Mouse (Mus musculus) heart, postnatal 0 days (tissue): Measurements from ENCODE around the gene Flnb. TPM values are rescaled to one million over a fixed set of nuclear protein-coding genes. Genes with fewer than 3 reads are reported as not detected.

Experiments
- ATAC-seq: fragments of 200-750 bp; cut with Nextera tagmentation; 2 replicates; pipeline ENCODE4 v1.8.0; 2017; ENCODE audit warnings: low read depth, moderate number of reproducible peaks, moderate library complexity; ENCODE audit not compliant: insufficient read depth
- DNase-seq: peaks from one replicate; pipeline ENCODE4 v3.0.0-alpha.2; 2016; ENCODE audit warnings: low spot score
- H3K27ac ChIP-seq: fragments of 300-500 bp; sonication (generic); 2 replicates; pipeline ENCODE4 v1.5.1; 2014; ENCODE audit warnings: low read depth, mild to moderate bottlenecking
- H3K27me3 ChIP-seq: fragments of 300-500 bp; sonication (generic); 2 replicates; pipeline ENCODE4 v1.6.1; 2014; ENCODE audit warnings: low read length, mixed read lengths; ENCODE audit not compliant: control insufficient read depth, insufficient read depth
- H3K36me3 ChIP-seq: fragments of 300-500 bp; sonication (generic); replicated peaks from 2 replicates; pipeline ENCODE4 v1.6.1; 2014; ENCODE audit warnings: low read length, mixed read lengths; ENCODE audit not compliant: control insufficient read depth, insufficient read depth
- H3K4me1 ChIP-seq: fragments of 300-500 bp; sonication (generic); 2 replicates; pipeline ENCODE4 v1.6.1; 2014; ENCODE audit warnings: antibody characterized with exemption; ENCODE audit not compliant: control insufficient read depth, insufficient read depth
- H3K4me2 ChIP-seq: fragments of 300-500 bp; sonication (generic); 2 replicates; pipeline ENCODE4 v1.6.1; 2014; ENCODE audit warnings: low read depth, mild to moderate bottlenecking, low read length, moderate library complexity
- H3K4me3 ChIP-seq: fragments of 300-500 bp; sonication (generic); 2 replicates; pipeline ENCODE4 v1.5.1; 2014; ENCODE audit warnings: low read depth, low read length
- H3K9ac ChIP-seq: fragments of 300-500 bp; sonication (generic); replicated peaks from 2 replicates; pipeline ENCODE4 v1.6.1; 2014; ENCODE audit warnings: low read depth, low read length, mixed read lengths
- H3K9me3 ChIP-seq: fragments of 300-500 bp; sonication (generic); replicated peaks from 2 replicates; pipeline ENCODE4 v1.6.1; 2016; ENCODE audit warnings: low read length; ENCODE audit not compliant: control insufficient read depth
- CTCF ChIP-seq: IDR thresholded peaks from 2 replicates; pipeline ENCODE4 v1.5.1; 2016; ENCODE audit warnings: antibody characterized with exemption, control low read depth, low read depth
- EP300 ChIP-seq: IDR thresholded peaks from 2 replicates; pipeline ENCODE4 v1.6.1; 2016; ENCODE audit warnings: antibody characterized with exemption, low read depth
- WGBS: fragments of 180-500 bp; shearing (Covaris S2); extraction: QIAGEN DNeasy Blood & Tissue Kit; methylation state at CpG from one replicate; pipeline ENCODE4 v1.1.7; 2014; 5-methylcytosine and 5-hydroxymethylcytosine counted together
- polyA plus RNA-seq: library from polyadenylated mRNA; unstranded; fragments of >200 nt; fragmentation: Nextera tagmentation; extraction: Ambion mirVana; gene quantifications from 2 replicates; pipeline ENCODE4 v1.2.1, GENCODE M21; 2015
- total RNA-seq: library from RNA; depleted of rRNA; stranded (reverse); fragments of >200 nt; gene quantifications from 2 replicates; pipeline ENCODE4 v1.2.3, GENCODE M21; 2014; ENCODE audit warnings: low replicate concordance

Gene Flnb
- total and polyA plus RNA-seq, 2 experiments from 2014 or later, result 4.0 to 40.7 TPM

DNA sequence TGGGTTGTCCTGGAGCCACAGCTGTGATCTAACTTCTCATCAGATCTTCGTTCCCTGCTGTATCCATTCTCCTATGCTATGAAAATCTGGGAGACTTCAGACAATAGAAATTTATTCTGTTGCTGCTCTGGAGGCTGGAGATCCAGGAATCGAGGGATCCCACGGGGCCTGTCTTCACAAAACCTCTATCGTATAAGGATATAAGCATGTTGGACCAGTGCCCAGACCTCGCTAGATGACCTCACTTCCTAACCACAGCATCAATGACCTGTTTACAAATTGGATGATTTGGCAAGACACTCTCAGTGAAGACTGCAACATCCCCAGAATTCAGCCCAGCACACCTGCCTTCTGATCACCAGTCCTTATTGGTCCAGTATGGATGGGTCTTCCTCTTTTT lies 144.0 kb downstream of the Flnb start:
- no peak for TF ChIP-seq CTCF
- TF ChIP-seq EP300, result no peak
- no peaks in the 10 kb centered on the region for H3K4me1 ChIP-seq
- ATAC-seq, result peak; percentile 15; the same call in 1 of the 2 replicates

DNA sequence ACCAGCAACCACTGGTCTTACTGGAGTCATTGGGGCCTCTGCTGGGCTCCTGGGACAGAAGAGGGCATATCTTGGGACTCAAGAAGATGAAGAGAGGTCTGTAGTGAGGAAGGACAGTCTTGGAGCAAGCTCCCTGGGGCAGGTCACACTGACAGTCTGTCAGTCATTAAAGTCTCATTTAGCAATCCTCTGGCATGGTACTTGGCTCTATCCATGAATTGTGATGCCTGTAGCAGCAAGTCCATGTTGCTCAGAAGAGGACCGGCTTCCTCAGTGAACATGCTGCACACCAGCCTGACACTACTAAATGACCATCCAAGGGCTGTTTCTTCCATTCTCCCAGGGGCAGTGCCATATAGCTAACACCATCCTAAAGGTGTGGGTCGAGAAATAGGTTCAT lies 144.9 kb downstream of the Flnb start:
- no peaks in the 10 kb centered on the region for H3K36me3 ChIP-seq
- no peaks in the 10 kb centered on the region for H3K4me1 ChIP-seq
- ATAC-seq, result no peak
- TF ChIP-seq CTCF (no peak), EP300 (no peak)
- no peak overlapping the region for H3K9ac ChIP-seq
- H3K4me2 ChIP-seq, result no peak overlapping the region
- H3K4me3 ChIP-seq, result no peak overlapping the region
- no peak for DNase-seq
- H3K9me3 ChIP-seq, result no peaks in the 10 kb centered on the region
- H3K27ac ChIP-seq, result no peak overlapping the region
- H3K27me3 ChIP-seq, result no peaks in the 10 kb centered on the region
- 83% methylated on average over 2 of the region's 2 CpGs for WGBS

More for the DNA sequence above, 144.0 kb downstream of the Flnb start:
- Histone ChIP-seq H3K4me2 (no peak overlapping the region), H3K9me3 (no peaks in the 10 kb centered on the region), H3K27ac (no peak overlapping the region), H3K27me3 (no peaks in the 10 kb centered on the region), H3K36me3 (no peaks in the 10 kb centered on the region), H3K9ac (no peak overlapping the region), H3K4me3 (no peak overlapping the region)
- 23% methylated on average over 5 of the region's 5 CpGs for WGBS
- peak; percentile 34 for DNase-seq

DNA sequence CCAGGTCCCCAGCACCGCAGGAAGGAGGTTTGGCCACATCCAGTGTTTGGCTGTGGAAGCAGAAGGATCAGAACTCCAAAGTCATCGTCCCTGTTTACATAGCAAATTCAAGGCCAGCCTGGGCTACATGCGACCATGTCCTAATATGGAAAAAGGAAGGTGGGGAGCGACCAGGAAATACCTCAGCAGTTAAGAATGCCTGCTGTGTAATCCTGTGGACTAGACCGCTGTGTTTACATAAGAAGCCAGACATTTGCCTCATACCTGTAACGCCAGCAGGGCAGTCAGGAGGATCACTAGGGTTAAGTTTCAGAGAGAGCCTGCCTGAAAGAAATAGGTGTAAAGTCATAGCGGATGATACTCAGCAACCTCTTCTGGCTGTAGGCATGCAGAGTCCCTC lies 145.4 kb downstream of the Flnb start:
- Histone ChIP-seq H3K4me2 (no peak overlapping the region), H3K4me1 (no peaks in the 10 kb centered on the region), H3K36me3 (no peaks in the 10 kb centered on the region), H3K9me3 (no peaks in the 10 kb centered on the region), H3K27me3 (no peaks in the 10 kb centered on the region), H3K9ac (no peak overlapping the region), H3K4me3 (no peak overlapping the region), H3K27ac (no peak overlapping the region)
- TF ChIP-seq CTCF (no peak), EP300 (no peak)
- ATAC-seq, result no peak
- DNase-seq, result no peak
- 53% methylated on average over 7 of the region's 7 CpGs for WGBS

DNA sequence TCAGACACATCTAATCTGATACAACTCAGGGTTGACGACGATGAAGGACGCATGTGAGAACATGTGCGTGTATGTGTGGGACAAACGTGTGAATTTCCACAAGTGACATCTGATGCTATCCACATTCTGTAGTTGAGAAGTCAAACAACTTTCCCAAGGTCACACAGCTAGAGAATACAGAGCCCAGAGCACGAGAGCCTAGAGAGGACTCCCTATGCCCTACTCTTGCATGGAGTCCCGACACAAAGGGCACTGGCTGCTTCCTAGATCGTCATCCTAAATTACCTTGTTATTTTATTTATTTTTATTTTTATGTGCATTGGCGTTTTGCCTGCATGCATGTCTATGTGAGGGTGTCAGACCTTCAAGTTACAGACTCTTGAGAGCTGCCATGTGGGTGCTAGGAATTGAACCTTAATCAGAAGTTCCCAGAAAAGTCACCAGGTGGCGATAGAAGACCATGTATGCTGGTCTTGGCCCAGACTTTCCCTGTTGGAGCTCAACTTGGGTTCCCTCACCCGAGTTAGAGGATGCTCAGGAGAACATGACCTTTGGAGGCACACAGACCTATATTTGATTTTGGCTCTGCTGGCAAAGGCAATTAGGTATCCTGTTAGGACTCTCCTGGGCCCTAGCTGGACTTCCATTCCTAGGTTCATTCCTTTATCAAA lies 146.6 kb downstream of the Flnb start:
- H3K27ac ChIP-seq, result no peak overlapping the region
- H3K36me3 ChIP-seq, result no peaks in the 10 kb centered on the region
- peak; percentile 76 for DNase-seq
- no peaks in the 10 kb centered on the region for H3K27me3 ChIP-seq
- no peak overlapping the region for H3K4me2 ChIP-seq
- H3K4me1 ChIP-seq, result no peaks in the 10 kb centered on the region
- peak; percentile 91 for TF ChIP-seq CTCF
- TF ChIP-seq EP300, result no peak
- peak; percentile 42; the same call in 1 of the 2 replicates for ATAC-seq
- no peaks in the 10 kb centered on the region for H3K9me3 ChIP-seq
- H3K4me3 ChIP-seq, result no peak overlapping the region
- H3K9ac ChIP-seq, result no peak overlapping the region
- 52% methylated on average over 11 of the region's 11 CpGs for WGBS

DNA sequence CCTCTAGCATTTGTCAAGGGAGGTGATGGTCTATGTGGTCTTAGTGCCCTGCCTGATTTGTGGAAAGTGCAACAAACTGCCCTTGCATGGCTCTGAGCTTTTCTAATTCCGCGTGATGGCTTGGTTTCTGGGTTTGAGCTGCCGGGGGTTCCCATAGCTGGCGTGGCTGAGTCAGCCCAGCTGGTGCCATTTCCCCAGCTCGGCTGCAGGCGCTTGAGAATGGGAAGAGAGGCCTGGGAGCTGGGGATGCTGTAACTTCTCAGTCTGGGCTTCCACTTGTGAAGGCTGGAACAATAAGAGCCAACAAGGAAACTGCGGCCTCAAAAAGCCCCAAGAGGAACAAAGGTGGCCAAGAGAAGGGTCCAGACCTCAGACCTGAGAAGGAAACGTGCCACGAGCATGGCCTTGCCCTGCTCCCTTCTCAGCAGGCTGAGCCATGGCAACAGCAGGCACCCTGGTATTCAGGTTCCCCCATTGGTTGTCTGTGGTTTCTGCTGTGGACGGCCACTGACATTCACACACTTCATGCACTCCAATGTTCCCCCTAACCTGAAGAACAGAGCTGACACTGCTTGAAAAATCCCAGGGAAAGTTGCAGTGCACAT lies 154.2 kb downstream of the Flnb start:
- no peaks in the 10 kb centered on the region for H3K27me3 ChIP-seq

More for the DNA sequence above, 154.2 kb downstream of the Flnb start:
- TF ChIP-seq EP300 (no peak), CTCF (no peak)
- no peak overlapping the region for H3K4me3 ChIP-seq
- H3K4me1 ChIP-seq, result no peaks in the 10 kb centered on the region
- WGBS, result 49% methylated on average over 10 of the region's 10 CpGs
- H3K9ac ChIP-seq, result no peak overlapping the region
- H3K9me3 ChIP-seq, result no peaks in the 10 kb centered on the region
- DNase-seq (no peak), ATAC-seq (no peak)
- H3K4me2 ChIP-seq, result no peak overlapping the region
- H3K36me3 ChIP-seq, result no peaks in the 10 kb centered on the region
- H3K27ac ChIP-seq, result no peak overlapping the region
